Mouse (Mus musculus) heart, adult 2 months (tissue): Measurements from ENCODE around the gene Nfatc2ip. TPM values are rescaled to one million over a fixed set of nuclear protein-coding genes. Genes with fewer than 3 reads are reported as not detected.

Experiments
- DNase-seq, 2 experiments: peaks; one replicate each; pipeline ENCODE4 v3.0.0; 2021
- H3K27ac ChIP-seq: fragments of 200-600 bp; 2 replicates; pipeline ENCODE4 v1.8.1; 2022
- H3K27me3 ChIP-seq: fragments of 200-500 bp; 2 replicates; pipeline ENCODE4 v1.6.1; 2012; ENCODE audit warnings: mild to moderate bottlenecking, low read length, inconsistent platforms, mixed read lengths; ENCODE audit not compliant: control insufficient read depth, insufficient read depth
- H3K36me3 ChIP-seq: fragments of 200-500 bp; 2 replicates; pipeline ENCODE4 v1.6.1; 2012; ENCODE audit warnings: low read length, inconsistent platforms; ENCODE audit not compliant: control insufficient read depth, insufficient read depth
- H3K4me1 ChIP-seq: fragments of 200-500 bp; 2 replicates; pipeline ENCODE4 v1.6.1; 2011; ENCODE audit warnings: low read length; ENCODE audit not compliant: control insufficient read depth, insufficient read depth
- H3K4me3 ChIP-seq: fragments of 200-600 bp; 2 replicates; pipeline ENCODE4 v1.8.1; 2022
- H3K79me2 ChIP-seq: fragments of 200-500 bp; replicated peaks from 2 replicates; pipeline ENCODE4 v1.6.1; 2012; ENCODE audit warnings: mild to moderate bottlenecking, inconsistent platforms, low read length, moderate library complexity, mixed read lengths; ENCODE audit not compliant: control insufficient read depth, insufficient read depth
- H3K9ac ChIP-seq: fragments of 200-500 bp; 2 replicates; pipeline ENCODE4 v1.6.1; 2012; ENCODE audit warnings: low read depth, mild to moderate bottlenecking, control low read depth, inconsistent platforms, low read length, mixed read lengths
- CTCF ChIP-seq: fragments of 200-600 bp; IDR thresholded peaks from 2 replicates; pipeline ENCODE4 v1.8.1; 2022; ENCODE audit warnings: antibody characterized with exemption, mild to moderate bottlenecking, moderate library complexity
- EP300 ChIP-seq: fragments of 200-500 bp; IDR thresholded peaks from 2 replicates; pipeline ENCODE4 v1.6.1; 2011; ENCODE audit warnings: low read depth, low read length, control low read depth; ENCODE audit not compliant: insufficient read depth
- POLR2A ChIP-seq: fragments of 200-500 bp; IDR thresholded peaks from 2 replicates; pipeline ENCODE4 v1.6.1; 2011; ENCODE audit warnings: mild to moderate bottlenecking, low read depth, low read length, control low read depth; ENCODE audit not compliant: insufficient read depth
- WGBS: fragments of 180-500 bp; shearing (Covaris S2); methylation state at CpG from one replicate; pipeline ENCODE4 v1.1.7; 2018; 5-methylcytosine and 5-hydroxymethylcytosine counted together
- intact Hi-C: fragments of 180-260 bp; cut with DNase I; formaldehyde crosslinking; loops from one replicate; pipeline ENCODE4 v1.15.1; 2025
- polyA plus RNA-seq: library from polyadenylated mRNA; depleted of rRNA; stranded (reverse); fragments of >200 nt; gene quantifications from 2 replicates; pipeline ENCODE4 v1.2.3, GENCODE M21; 2012
- total RNA-seq, 2 experiments: library from RNA; stranded (reverse); gene quantifications; 2 replicates each; pipeline ENCODE4 v1.2.3; 2021

Nfatc2ip gene
- total and polyA plus RNA-seq, 3 experiments = 3.0 to 4.9 (median 4.0) TPM

DNA sequence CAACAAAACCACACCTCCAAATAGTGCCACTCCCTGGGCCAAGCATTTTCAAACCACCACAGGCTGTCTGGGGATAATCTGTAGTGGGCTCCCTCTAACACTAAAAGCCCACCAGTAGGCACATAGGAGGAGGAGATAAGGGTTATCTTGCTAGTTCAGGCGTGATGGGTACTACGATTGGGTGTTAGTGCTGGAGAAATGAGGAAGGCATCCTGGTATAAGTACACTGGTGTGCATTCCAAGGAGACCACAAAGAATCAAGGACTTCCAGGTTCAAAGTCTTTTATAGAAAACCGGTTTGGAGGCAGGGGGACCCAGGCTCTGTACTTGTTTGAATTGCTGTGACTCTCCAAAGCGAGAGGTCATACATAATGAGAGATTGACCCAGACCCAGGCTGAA lies 31.6 kb upstream of the Nfatc2ip start:
- Histone ChIP-seq H3K4me3 (peak overlapping the region; percentile 67), H3K27ac (peak overlapping the region; percentile 92), H3K9ac (peak overlapping the region; percentile 77), H3K79me2 (no peaks in the 10 kb centered on the region), H3K36me3 (no peaks in the 10 kb centered on the region), H3K27me3 (no peaks in the 10 kb centered on the region), H3K4me1 (peaks cover 3% of the 10 kb centered on the region)
- WGBS = 26% methylated on average over 4 of the region's 4 CpGs
- no peak for DNase-seq
- TF ChIP-seq CTCF = no peak
- intact Hi-C loops = loop anchor here (2.0 kb wide), 1 partner anchor 29 kb away; no protein-coding TSS in a partner anchor

DNA sequence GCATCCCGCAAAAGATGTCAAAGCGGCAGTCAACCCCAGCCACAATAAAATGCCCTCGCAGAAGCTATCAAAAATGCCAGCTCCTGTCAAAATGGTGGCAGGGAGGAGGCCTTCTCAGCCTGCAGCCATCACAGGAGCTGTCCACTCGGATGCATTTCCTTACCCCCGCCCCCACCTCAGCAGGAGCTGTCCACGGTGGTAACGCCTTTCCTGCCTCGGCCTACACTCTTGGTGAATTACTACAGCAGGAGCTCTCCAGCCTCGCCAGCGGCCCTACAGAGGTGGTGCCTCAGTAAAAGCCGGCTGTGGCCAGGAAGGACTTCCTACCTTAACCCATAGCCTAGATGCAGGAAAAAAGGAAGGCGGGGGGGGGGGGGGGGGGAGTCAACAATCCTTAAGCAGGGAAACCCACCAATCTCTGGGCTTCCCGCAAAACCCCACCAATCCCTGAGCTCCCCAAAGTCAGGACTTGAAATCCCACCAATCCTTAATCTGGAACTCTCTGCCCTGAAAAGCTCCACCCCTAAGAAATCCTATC lies 30.9 kb upstream of the Nfatc2ip start:
- Histone ChIP-seq H3K36me3 (no peaks in the 10 kb centered on the region), H3K4me1 (peaks cover 3% of the 10 kb centered on the region), H3K27me3 (no peaks in the 10 kb centered on the region), H3K4me3 (no peak overlapping the region), H3K79me2 (no peaks in the 10 kb centered on the region), H3K9ac (no peak overlapping the region), H3K27ac (no peak overlapping the region)
- TF ChIP-seq EP300 (no peak), CTCF (no peak), POLR2A (no peak)
- 46% methylated on average over 12 of the region's 13 CpGs for WGBS
- intact Hi-C loops = no loop called here
- DNase-seq = peak in 1 of 2 experiments; percentile 22

DNA sequence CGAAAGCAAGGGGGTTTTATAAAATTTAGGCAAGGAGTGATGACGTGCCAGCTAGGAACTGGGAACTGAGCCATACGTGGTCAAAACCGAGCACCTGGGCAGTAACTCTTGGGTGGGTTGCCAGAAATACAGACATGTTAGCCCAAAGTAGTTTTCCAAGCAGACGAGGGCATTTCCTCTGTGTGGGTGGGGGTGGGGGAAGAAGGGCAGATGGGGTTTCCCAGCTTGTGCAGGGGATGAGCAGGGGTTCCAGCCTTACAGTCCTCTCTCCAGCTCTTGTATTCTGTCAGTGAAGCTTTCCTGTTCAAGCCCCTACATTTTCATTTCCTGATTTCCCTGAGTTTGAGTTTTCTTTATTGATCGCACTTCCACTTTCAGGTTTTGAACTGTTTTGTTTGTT lies 27.6 kb upstream of the Nfatc2ip start:
- no peaks in the 10 kb centered on the region for H3K4me1 ChIP-seq
- H3K36me3 ChIP-seq = no peaks in the 10 kb centered on the region
- H3K27ac ChIP-seq = no peak overlapping the region
- no peak overlapping the region for H3K4me3 ChIP-seq
- intact Hi-C loops = no loop called here
- no peaks in the 10 kb centered on the region for H3K27me3 ChIP-seq
- 67% methylated on average over 6 of the region's 6 CpGs for WGBS
- no peak overlapping the region for H3K9ac ChIP-seq
- TF ChIP-seq CTCF = no peak
- no peak for TF ChIP-seq POLR2A
- TF ChIP-seq EP300 = no peak
- no peaks in the 10 kb centered on the region for H3K79me2 ChIP-seq
- no peak for DNase-seq

DNA sequence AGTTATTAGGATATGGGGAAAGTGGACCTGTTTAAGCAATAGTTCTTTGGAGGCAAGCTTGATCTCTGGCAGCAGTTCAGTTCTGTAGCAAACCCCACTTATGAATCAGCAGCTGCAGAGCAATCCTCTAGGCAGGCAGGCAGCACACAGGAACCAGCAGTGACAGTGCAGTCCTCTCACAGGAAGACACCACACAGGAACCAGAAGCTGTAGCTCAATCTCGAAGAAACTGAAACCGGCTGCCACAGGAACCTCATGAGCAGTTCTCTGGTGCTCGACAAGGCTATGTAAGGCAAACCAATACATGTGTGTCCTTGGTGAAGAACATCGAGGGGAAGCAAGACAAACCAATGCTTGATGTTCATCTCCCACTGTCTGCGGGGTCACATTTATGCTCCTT lies 25.2 kb upstream of the Nfatc2ip start:
- DNase-seq = no peak
- TF ChIP-seq POLR2A = no peak
- TF ChIP-seq CTCF = no peak
- TF ChIP-seq EP300 = no peak
- Histone ChIP-seq H3K27me3 (no peaks in the 10 kb centered on the region), H3K36me3 (no peaks in the 10 kb centered on the region), H3K9ac (no peak overlapping the region), H3K4me3 (no peak overlapping the region), H3K79me2 (no peaks in the 10 kb centered on the region), H3K4me1 (no peaks in the 10 kb centered on the region), H3K27ac (no peak overlapping the region)
- 74% methylated on average over 5 of the region's 5 CpGs for WGBS
- intact Hi-C loops = no loop called here

DNA sequence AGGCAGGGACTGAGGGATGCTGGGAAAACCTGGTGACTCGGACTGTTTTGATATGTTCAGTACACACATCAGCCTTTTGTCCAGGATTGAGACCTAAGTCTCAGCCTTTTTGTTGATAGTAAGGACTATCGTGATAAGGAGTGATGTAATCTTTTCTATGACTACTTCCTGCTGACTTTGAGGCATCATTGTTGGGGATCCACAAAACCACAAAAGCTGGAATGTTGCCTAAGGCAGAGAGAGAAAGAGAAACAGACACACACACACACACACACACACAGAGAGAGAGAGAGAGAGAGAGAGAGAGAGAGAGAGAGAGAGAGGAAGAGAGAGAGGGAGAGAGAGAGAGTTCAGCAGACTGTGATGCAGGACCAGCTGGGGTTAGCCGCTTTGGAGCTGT lies 22.0 kb upstream of the Nfatc2ip start:
- 31% methylated on average over 3 of the region's 3 CpGs for WGBS
- no peaks in the 10 kb centered on the region for H3K4me1 ChIP-seq
- no peak overlapping the region for H3K4me3 ChIP-seq
- H3K27ac ChIP-seq = no peak overlapping the region
- no peaks in the 10 kb centered on the region for H3K27me3 ChIP-seq
- DNase-seq = no peak
- H3K9ac ChIP-seq = no peak overlapping the region
- no peak for TF ChIP-seq POLR2A
- TF ChIP-seq EP300 = no peak
- TF ChIP-seq CTCF = no peak
- H3K79me2 ChIP-seq = no peaks in the 10 kb centered on the region
- H3K36me3 ChIP-seq = no peaks in the 10 kb centered on the region
- intact Hi-C loops = no loop called here

DNA sequence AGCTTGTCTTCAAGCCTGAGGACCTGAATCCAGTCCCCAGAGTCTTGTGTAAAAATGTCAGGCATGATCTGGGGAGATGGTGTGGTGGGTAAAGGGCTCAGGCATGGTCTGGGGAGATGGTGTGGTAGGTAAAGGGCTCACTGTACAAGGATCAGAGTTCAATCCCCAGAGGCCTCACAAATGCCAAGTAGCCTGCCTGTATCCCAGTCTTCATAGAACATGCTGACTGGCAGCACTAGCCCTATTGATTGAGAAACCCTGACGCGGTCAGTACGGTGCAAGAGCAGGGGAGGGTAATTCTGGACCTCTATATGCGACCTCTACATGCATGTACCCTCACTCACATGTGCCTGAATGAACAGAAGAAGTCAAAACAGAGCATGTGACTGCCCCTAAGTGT lies 21.1 kb upstream of the Nfatc2ip start:
- Histone ChIP-seq H3K79me2 (no peaks in the 10 kb centered on the region), H3K4me3 (no peak overlapping the region), H3K27ac (no peak overlapping the region), H3K27me3 (no peaks in the 10 kb centered on the region), H3K9ac (no peak overlapping the region), H3K4me1 (no peaks in the 10 kb centered on the region), H3K36me3 (no peaks in the 10 kb centered on the region)
- TF ChIP-seq POLR2A = no peak
- TF ChIP-seq EP300 = no peak
- no peak for TF ChIP-seq CTCF
- intact Hi-C loops = no loop called here
- WGBS = 93% methylated on average over 4 of the region's 4 CpGs
- no peak for DNase-seq
